Mouse (Mus musculus) ovary, adult 18-20 months (tissue): Measurements from ENCODE around the gene Gm20388.
"Not testable (repeated sequence)": the region's sequence is repeated elsewhere in the genome, so short reads cannot be mapped to it uniquely, and the experiment has no call there.

Experiments used
- DNase-seq: peaks from one replicate; pipeline ENCODE4 v3.0.0; 2022; ENCODE audit warnings: low spot score, mixed read lengths

Gene Gm20388

DNA sequence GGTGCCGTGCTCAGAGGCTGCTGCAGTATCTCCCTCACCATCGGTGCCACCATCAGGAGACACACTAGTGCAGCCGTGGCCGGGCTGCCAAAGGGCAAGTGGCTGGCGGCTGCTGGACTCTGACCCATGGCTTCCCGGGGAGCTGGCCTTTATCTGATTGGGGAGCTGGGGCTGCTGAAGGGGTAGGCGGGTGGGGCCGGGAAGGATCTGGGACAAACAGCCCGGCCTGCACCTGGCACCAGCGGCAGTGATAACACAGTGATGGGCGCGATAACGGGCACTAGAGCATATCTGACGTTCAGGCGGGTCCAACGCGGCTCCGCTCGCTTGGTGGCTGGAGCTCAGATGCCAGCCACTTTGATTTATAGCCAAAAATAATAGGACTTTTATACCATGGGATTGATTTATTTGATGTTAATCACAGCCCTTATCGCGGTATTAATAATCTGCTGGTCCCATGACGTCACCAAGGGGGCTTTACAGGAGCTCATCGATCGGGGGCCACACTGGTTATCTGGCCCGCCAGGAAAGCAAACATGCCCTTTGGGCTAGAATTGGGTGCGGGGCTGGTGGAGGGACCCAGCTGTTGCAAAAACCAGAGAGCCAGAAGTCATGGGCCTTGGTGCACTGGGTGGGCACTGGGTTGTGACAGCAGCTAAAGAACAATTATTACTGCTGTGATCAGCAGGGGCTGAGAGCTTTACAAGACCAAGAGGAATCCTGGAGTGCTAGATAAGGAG is 2396.2 kb downstream of the Gm20388 start:
- no peak for DNase-seq

- DNase-seq = no peak
Measured at GRCm38 (mm10) chr8:122307836-122308235, 2397.2 kb downstream of the Gm20388 start.

- DNase-seq = no peak
Measured at GRCm38 (mm10) chr8:122309272-122309671, 2398.6 kb downstream of the Gm20388 start.

DNA sequence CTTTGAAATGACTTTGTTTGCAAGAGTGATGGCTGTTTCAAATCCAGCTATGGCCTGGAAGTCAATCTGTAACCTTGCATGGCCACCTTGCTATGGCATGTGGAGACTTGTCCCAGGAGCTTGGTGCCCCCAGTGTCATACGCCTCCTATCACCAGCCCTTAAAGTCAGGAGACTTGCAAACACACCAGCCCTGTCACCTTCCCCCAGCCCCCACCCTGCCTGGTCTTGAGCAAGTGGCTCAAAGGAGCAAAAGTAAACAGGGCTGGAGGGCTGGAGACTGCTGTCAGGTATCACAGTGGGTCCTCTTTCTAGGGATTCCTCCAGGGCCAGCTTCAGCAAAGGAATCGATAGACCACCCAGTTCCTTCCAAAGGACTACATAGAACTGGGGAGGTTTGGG is 2400.5 kb downstream of the Gm20388 start:
- no peak for DNase-seq

DNA sequence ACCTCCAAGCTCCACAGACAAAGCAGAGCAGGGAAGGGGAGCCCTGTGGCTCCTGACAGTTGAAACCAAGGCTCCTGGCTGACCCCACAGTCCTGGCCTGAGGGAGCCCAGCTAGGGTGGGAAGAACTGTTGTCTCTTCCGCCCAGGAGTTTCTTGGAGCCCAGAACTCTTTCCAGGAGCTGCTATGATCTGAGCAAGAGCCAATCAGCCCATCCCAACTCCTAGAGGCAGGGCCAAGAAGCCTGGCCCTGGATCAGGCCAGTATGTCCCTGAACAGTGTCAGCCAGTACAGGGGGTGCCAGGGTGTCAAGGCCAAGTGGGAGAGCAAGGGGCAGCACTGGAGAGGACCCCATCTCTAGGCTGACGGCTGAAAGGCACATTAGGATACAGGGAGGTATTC is 2401.9 kb downstream of the Gm20388 start:
- no peak for DNase-seq

- DNase-seq = no peak
Measured at GRCm38 (mm10) chr8:122313310-122313709, 2402.7 kb downstream of the Gm20388 start.

DNA sequence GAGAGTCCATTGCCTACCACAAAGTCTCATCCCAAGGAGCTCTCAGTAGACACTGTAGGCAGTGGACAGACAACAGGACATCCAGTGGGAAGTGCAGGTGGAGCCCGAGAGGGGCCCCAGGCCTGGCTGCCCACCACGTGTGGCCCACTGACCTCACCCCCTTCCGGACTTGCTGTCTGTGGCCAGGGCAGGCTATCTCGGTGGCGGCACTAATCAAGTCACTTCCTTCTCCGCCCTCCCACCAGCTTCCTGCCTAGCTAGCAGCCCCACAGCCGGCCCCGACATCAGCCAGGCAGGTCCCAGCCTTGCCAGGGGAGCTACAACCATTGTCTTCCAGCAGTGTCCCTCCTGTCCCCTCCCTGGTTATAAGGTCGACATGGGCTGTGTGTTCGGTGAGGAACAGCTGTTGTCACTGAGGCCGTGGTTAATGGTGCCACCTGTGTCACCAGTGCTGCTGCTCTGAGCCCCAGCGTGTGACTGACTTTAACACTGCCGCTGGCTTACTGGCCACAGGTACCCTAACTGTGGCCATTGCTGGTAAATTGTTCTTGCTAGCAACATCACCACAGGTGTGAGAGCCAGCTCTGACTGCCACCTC is 2404.4 kb downstream of the Gm20388 start:
- no peak for DNase-seq

DNA sequence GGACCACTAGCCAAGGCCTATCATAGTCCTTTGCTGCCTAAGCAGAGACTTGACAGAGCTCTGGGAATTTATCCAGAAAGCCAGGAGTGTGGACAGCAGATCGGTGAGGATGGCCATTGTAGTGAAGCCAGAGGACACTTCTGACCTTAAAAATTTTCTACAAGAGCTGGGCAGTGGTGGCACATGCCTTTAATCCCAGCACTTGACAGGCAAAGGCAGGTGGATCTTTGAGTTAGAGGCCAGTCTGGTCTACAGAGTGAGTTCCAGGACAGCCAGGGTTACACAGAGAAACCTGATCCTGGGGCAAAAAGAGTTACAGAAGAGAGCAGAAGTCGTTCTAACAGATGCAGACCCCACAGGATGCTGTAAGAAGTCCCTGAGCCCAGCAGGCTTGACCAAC is 2405.8 kb downstream of the Gm20388 start:
- no peak for DNase-seq

- no peak for DNase-seq
Measured at GRCm38 (mm10) chr8:122317918-122318475, 2407.4 kb downstream of the Gm20388 start.

GRCm38 (mm10) chr8:122319045-122319707 is 2408.5 kb downstream of the Gm20388 start:
- DNase-seq = no peak

DNA sequence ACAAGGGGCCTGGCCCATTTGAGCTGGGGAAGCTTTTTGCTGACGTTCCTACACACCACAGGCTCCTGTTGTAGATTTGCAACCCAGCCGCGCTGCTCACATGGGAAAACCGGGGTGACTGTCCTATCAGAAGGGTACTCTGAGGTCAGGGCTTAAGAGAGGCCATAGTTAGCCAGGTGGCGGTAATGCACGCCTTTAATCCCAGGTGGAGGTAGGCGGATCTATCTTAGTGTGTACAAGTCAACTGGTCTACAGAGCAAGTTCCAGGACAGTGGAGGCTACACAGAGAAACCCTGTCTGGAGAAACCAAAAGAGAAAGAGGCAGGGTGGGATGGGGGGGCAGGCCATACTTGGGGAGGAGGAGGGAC is 2409.1 kb downstream of the Gm20388 start:
- no peak for DNase-seq

DNA sequence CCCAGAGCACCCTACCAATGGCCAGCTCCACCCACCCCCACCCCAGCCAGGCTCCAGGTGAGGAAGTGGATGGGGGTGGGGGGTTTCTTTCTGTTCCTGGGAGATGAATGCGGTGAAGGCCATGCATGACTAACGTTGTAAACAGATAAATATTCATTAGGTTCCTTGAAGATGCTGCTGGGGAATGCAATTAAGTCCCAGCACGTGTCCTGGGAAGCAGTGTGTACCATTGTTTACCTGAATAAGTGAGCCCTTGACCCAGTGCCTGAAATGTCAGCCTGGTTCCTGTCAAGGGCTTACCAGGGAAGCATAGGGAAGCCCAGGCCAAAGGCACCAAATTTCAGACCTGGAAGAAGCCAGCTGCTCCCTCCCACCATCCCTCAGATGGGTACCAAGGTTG is 2409.9 kb downstream of the Gm20388 start:
- DNase-seq = no peak

DNA sequence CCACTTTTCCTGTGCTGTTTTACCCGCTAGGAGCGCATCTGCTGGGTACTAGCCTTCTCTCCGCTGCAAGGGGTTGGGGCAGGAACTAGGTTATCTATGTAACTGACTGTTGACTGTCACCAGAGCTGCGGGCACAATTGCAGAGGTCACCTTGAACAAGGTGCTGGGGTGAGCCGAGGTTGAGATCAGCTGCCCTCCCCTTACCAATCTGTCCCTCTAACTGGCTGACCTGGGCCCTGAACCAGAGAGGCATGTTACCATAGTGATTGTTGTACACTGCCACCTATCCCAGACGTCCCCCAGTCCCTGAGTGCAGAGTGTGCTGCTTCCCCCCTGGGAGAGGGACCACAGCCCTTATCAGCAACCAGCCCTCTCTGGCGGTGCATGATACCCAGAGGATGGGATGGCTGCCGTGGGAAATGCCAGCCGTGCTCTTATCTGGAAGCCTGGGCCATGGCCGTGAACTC is 2410.8 kb downstream of the Gm20388 start:
- no peak for DNase-seq

GRCm38 (mm10) chr8:122322126-122322525 is 2411.5 kb downstream of the Gm20388 start:
- DNase-seq = no peak

- no peak for DNase-seq
Measured at GRCm38 (mm10) chr8:122322792-122323191, 2412.2 kb downstream of the Gm20388 start.

GRCm38 (mm10) chr8:122323951-122324402 is 2413.3 kb downstream of the Gm20388 start:
- DNase-seq = not testable (repeated sequence)

GRCm38 (mm10) chr8:122325196-122325595 is 2414.6 kb downstream of the Gm20388 start:
- no peak for DNase-seq

GRCm38 (mm10) chr8:122326114-122326542 is 2415.5 kb downstream of the Gm20388 start:
- no peak for DNase-seq

DNA sequence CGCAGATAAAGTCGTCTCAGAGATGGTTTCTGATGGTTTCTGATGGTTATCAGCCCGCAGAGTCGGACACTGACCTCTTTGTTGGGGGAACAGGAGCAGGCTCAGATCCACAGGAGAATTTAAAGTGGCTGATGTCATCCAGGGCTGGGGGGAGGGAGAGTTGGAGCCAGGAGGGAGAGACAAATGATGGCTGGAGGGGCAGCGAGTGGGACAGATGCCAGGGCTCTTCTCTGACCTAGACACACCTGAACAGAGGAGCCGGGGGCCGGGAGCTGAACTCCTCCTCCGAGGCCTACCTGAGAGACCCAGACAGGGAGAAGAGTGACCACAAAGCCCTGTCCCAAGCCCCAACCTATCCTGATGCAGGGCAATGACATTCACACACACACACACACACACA is 2418.4 kb downstream of the Gm20388 start:
- DNase-seq = no peak

- no peak for DNase-seq
Measured at GRCm38 (mm10) chr8:122329553-122330239, 2419.1 kb downstream of the Gm20388 start.

DNA sequence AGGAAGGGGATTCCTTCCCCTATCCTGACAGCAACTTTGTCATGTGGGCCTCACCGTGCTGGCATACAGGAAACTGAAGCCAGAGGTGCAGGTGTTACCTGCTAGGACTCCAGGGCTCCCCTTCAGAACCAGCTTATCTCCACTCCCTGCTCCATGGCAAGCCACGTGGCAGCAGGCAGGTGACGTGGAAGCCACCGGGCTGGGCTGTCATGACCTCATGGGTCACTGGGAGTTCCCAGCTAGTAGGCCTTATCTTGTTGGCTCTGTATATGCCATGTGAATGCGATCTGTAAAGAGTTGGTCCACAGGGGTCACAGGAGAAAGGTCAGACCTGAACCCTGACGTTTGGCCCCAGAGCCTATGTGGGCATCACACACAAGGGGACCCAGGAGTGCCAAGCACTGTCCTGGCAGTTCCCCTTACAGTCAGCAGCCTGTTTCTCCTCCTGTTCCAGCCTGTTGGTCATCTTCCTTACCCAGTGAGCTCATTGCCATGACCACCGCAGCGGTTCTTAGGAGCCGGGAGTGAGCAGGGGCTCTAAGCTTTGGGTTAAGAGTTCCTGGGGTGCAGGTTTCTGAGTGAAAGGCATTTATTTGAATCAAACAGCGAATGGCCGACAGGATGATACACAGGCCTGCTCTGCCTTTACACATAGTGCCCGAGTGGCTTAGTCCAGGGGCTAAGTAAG is 2419.9 kb downstream of the Gm20388 start:
- no peak for DNase-seq

- DNase-seq = no peak
Measured at GRCm38 (mm10) chr8:122331134-122331523, 2420.5 kb downstream of the Gm20388 start.
